Mouse (Mus musculus) forebrain, postnatal 0 days (tissue): Measurements from ENCODE around the gene Capza2. TPM values are rescaled to one million over a fixed set of nuclear protein-coding genes. Genes with fewer than 3 reads are reported as not detected.

Experiments used
- ATAC-seq: fragments of 200-750 bp; cut with Nextera tagmentation; 2 replicates; pipeline ENCODE4 v1.8.0; 2017; ENCODE audit warnings: mild to moderate bottlenecking, moderate library complexity
- DNase-seq: peaks from one replicate; pipeline ENCODE4 v3.0.0-alpha.2; 2015
- H3K27ac ChIP-seq: fragments of 300-500 bp; sonication (generic); 2 replicates; pipeline ENCODE4 v1.5.1; 2014; ENCODE audit warnings: low read depth, mild to moderate bottlenecking, antibody characterized with exemption, low read length, moderate library complexity, mixed read lengths
- H3K27me3 ChIP-seq: fragments of 300-500 bp; sonication (generic); 2 replicates; pipeline ENCODE4 v1.6.1; 2014; ENCODE audit warnings: mild to moderate bottlenecking, low read length, mixed read lengths; ENCODE audit not compliant: insufficient read depth
- H3K36me3 ChIP-seq: fragments of 300-500 bp; sonication (generic); 2 replicates; pipeline ENCODE4 v1.6.1; 2014; ENCODE audit warnings: mild to moderate bottlenecking, moderate library complexity; ENCODE audit not compliant: insufficient read depth
- H3K4me1 ChIP-seq: fragments of 300-500 bp; sonication (generic); 2 replicates; pipeline ENCODE4 v1.6.1; 2014; ENCODE audit warnings: antibody characterized with exemption; ENCODE audit not compliant: insufficient read depth
- H3K4me2 ChIP-seq: fragments of 300-500 bp; sonication (generic); 2 replicates; pipeline ENCODE4 v1.6.1; 2014; ENCODE audit warnings: low read depth, mild to moderate bottlenecking, moderate library complexity
- H3K4me3 ChIP-seq: fragments of 300-500 bp; sonication (generic); 2 replicates; pipeline ENCODE4 v1.5.1; 2014; ENCODE audit warnings: low read depth, low read length, mixed read lengths
- H3K9ac ChIP-seq: fragments of 300-500 bp; sonication (generic); 2 replicates; pipeline ENCODE4 v1.6.1; 2014; ENCODE audit warnings: mild to moderate bottlenecking
- H3K9me3 ChIP-seq: fragments of 300-500 bp; sonication (generic); 2 replicates; pipeline ENCODE4 v1.6.1; 2016; ENCODE audit warnings: low read length
- CTCF ChIP-seq: sonication (generic); IDR thresholded peaks from 2 replicates; pipeline ENCODE4 v1.5.1; 2016; ENCODE audit warnings: antibody characterized with exemption, control low read depth, low read depth
- WGBS: fragments of 180-500 bp; shearing (Covaris S2); extraction: QIAGEN DNeasy Blood & Tissue Kit; methylation state at CpG from one replicate; pipeline ENCODE4 v1.1.7; 2014; 5-methylcytosine and 5-hydroxymethylcytosine counted together
- polyA plus RNA-seq: library from polyadenylated mRNA; unstranded; fragments of >200 nt; fragmentation: Nextera tagmentation; extraction: Ambion mirVana; gene quantifications from 2 replicates; pipeline ENCODE4 v1.2.1, GENCODE M21; 2015
- total RNA-seq: library from RNA; depleted of rRNA; stranded (reverse); fragments of >200 nt; gene quantifications from 2 replicates; pipeline ENCODE4 v1.2.3, GENCODE M21; 2014; rRNA removed

Gene Capza2
- total RNA-seq, result 204 and 233 TPM in 2 replicates
- 268 and 280 TPM in 2 replicates for polyA plus RNA-seq

DNA sequence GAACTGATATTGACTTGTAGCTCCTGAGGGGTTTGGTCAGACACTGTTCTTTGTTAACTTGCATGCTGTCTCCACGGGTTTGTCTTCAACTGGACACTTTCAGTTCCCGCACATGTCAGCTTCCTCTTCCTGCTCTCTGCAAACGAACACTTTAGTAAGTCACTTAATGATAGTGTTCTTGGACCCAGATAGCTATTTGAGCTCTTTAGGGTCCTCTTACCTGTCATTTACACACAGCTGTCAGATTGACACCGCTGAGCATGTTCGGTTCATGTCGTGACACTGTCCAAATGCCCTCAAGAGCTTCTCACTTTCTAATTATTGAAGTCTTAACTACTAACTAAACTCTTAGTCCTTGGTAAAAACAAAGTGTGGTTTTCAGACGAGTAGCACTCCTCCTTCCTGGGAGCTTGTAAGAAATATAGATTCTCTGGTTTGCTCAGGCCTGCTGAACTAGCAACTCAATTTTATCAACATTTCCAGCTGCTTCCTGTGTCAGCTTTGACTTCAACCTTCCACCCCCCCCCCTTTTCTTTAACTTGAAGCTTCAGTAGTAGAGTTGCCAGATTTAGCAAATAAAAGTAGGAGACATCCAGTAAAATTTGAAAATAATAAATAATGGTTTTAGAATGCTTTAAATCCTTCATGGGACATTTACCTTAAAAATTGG is at the start of gene Capza2:
Gene Capza2 (plus strand): TSS at position 620 of the 670 bp plus-strand sequence.
- Histone ChIP-seq H3K4me2 (peak within 1 kb of the TSS; percentile 58), H3K27ac (peak within 1 kb of the TSS; percentile 97), H3K9ac (peak within 1 kb of the TSS; percentile 92), H3K27me3 (no peaks in the 10 kb centered on the region), H3K36me3 (no peaks in the 10 kb centered on the region), H3K4me3 (peak within 1 kb of the TSS; percentile 100), H3K9me3 (no peaks in the 10 kb centered on the region), H3K4me1 (peaks cover 6% of the 10 kb centered on the region; the same call in 1 of the 2 replicates)
- 82% methylated on average over 7 of the region's 7 CpGs for WGBS
- TF ChIP-seq CTCF, result no peak
- no peak for ATAC-seq
- DNase-seq, result no peak

DNA sequence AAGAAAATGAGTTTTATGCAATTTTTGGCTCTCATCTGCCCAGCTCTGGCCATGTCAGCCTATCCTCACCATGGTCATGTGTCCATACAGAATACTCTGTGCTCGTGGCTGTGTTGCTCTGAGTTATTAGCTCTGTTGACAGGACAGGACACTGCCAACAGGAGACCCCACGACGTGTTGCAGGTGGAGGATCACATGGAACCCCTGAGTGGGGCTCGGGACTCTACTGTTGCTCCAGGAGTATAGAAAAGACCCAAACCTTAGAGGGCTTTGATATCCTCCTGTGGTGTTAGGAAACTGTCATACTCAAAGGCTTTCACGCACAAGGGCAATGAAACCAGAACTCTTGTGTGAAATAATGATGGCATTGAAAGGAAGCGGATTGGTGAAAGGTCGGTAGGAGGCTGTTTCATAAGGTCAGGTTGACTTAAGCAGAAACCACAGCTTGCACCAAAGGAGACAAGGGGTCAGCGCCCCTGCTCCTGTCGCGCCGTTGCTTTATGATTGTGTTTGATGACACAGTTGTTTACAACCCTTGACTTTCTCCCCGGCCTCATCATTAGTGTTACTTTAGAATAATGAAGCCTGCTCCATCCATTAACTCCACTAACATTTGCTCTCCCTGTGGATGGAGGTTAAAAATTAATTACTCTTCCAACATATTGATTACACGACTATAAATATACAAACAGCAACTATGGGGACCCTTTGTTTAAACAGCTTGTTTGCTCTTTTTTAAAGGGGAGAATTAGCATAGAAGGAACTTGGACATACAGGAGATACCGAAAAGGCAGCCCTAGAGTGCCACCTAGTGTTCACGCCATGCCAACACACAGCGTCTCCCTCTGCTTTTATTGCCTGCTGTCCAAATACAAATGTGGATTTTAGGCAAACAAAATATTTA is 46.7 kb upstream of the Capza2 start:
- Histone ChIP-seq H3K9me3 (no peaks in the 10 kb centered on the region), H3K4me1 (no peaks in the 10 kb centered on the region), H3K4me3 (no peak overlapping the region), H3K9ac (no peak overlapping the region), H3K27ac (no peak overlapping the region), H3K27me3 (no peaks in the 10 kb centered on the region), H3K4me2 (peak overlapping the region; percentile 17; the same call in 1 of the 2 replicates), H3K36me3 (no peaks in the 10 kb centered on the region)
- peak; percentile 94 for TF ChIP-seq CTCF
- DNase-seq (peak; percentile 87), ATAC-seq (peak; percentile 89)
- 28% methylated on average over 16 of the region's 16 CpGs for WGBS

DNA sequence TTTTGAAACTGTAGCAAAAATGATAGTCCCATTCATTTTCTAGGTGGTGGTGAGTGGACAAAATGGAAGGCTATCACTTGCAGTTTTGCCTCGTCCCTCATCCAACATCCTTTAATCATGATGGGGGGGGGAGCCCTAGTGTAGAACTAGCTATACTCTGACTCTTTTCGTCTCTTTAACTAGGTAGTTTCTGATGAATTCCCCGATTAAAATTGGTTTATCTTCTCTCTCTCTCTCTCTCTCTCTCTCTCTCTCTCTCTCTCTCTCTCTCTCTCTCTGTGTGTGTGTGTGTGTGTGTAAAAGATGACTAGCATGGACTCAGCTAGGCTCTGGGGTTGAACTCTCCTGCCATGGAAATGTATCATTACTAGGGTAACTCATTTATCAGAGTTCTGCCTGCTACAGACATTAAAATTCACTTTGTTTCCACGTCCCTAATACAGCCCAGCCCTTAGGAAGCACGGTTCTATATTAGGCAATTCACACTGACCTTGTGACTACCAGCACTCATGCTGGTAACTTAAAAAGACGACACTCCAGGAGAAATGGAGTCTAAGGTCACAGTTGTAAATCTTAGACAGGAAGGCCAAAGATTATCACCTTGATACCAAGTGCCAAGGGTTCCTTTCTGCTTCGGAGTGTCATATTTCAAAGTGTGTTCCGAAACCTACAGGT is 45.9 kb upstream of the Capza2 start:
- H3K36me3 ChIP-seq, result no peaks in the 10 kb centered on the region
- no peak overlapping the region for H3K9ac ChIP-seq
- DNase-seq, result no peak
- TF ChIP-seq CTCF, result no peak
- WGBS, result 57% methylated on average over 8 of the region's 8 CpGs
- H3K4me3 ChIP-seq, result no peak overlapping the region
- no peaks in the 10 kb centered on the region for H3K4me1 ChIP-seq
- no peaks in the 10 kb centered on the region for H3K27me3 ChIP-seq
- no peak overlapping the region for H3K27ac ChIP-seq
- ATAC-seq, result no peak
- H3K9me3 ChIP-seq, result 0 out of 2 replicates have a peak, but pooled peaks cover 4% of the 10 kb centered on the region
- H3K4me2 ChIP-seq, result no peak overlapping the region

DNA sequence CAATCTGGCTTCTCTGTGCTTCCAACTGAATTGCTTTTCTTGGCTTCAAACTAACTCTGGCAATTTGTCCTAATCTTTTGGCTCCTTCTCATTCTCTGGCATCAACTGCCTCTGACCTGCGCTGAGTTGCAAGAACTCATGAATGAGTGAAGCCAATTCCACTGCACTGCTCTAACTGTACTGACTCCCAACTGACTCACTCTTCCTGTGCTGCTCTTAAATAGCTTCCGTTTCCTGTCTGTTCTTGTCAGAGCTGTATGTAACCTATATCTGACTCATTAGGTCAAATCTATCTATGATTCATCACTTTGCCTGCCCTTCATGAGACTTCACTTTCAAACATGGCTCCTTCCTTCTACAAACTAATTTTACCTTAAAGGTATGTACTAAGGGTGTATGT is 42.1 kb upstream of the Capza2 start:
- Histone ChIP-seq H3K9ac (no peak overlapping the region), H3K27me3 (no peaks in the 10 kb centered on the region), H3K9me3 (0 out of 2 replicates have a peak, but pooled peaks cover 4% of the 10 kb centered on the region), H3K4me2 (no peak overlapping the region), H3K36me3 (no peaks in the 10 kb centered on the region), H3K4me3 (no peak overlapping the region), H3K27ac (no peak overlapping the region), H3K4me1 (no peaks in the 10 kb centered on the region)
- DNase-seq (no peak), ATAC-seq (no peak)
- 97% methylated on average over 2 of the region's 2 CpGs for WGBS
- no peak for TF ChIP-seq CTCF

DNA sequence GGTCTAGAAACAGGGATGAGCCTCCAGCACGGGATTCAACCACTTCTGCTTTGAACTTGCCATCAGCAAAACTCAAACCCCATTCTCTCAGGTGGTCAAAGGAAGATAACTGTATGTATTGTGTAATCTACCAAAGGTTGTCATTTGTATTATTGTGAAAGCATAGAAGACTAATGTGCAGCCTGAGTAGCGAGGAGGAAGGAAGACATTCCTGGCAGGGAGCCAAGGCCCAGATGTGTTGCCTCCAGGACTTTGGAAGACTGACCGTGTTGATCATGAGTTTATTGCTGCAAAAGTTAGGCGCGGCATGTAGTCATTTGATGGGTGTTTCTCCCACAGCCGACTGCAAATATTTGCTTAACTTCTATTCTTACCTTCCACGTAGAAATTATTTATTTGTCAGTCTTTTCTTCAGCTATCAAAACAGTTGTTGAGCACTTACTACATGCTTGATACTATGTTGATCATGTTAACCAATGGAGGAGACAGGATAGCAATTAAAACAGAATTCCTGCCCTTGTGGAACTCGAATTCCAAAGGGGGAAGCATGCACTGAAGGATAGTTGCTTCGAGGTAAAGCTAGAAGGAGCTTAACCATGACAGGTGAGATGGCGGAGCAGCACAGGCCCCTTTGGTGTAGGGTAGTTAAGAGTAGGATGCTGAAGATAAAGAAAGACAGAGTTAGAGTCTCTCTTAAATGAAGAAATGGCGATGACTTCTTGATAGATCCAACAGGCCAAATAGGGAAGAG is 40.1 kb upstream of the Capza2 start:
- no peaks in the 10 kb centered on the region for H3K36me3 ChIP-seq
- no peak for ATAC-seq
- 0 out of 2 replicates have a peak, but pooled peaks cover 4% of the 10 kb centered on the region for H3K9me3 ChIP-seq
- H3K27me3 ChIP-seq, result no peaks in the 10 kb centered on the region
- no peak overlapping the region for H3K4me2 ChIP-seq
- 88% methylated on average over 11 of the region's 11 CpGs for WGBS
- no peak overlapping the region for H3K4me3 ChIP-seq
- DNase-seq, result no peak
- H3K4me1 ChIP-seq, result no peaks in the 10 kb centered on the region
- H3K9ac ChIP-seq, result no peak overlapping the region
- TF ChIP-seq CTCF, result no peak
- no peak overlapping the region for H3K27ac ChIP-seq

DNA sequence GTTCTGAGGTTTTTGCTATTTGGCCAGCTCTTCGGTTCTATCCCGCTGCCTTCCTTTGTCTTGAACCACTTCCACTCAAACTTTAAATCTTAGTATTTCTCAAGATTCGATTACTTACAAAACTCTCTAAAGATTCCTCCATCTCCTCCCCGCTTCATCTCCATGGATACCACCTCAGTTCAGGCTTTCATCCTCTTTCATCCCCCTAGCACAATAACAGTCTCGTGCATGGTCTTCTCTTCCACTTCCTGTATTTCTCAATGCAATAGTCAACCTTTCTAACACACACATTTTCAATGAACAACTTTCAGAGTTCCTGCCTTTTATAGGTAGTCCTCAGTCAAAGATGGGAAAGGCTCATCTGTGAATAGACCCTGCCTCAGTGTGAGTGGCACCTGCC is 36.7 kb upstream of the Capza2 start:
- Histone ChIP-seq H3K36me3 (no peaks in the 10 kb centered on the region), H3K27me3 (no peaks in the 10 kb centered on the region), H3K9ac (no peak overlapping the region), H3K27ac (no peak overlapping the region), H3K4me3 (no peak overlapping the region), H3K4me2 (no peak overlapping the region), H3K9me3 (0 out of 2 replicates have a peak, but pooled peaks cover 4% of the 10 kb centered on the region), H3K4me1 (no peaks in the 10 kb centered on the region)
- DNase-seq (no peak), ATAC-seq (no peak)
- WGBS, result 67% methylated on average over 5 of the region's 5 CpGs
- TF ChIP-seq CTCF, result no peak
